Mouse (Mus musculus) ovary, adult 2 months (tissue): ENCODE data around the gene Krtap31-2. TPM values are rescaled to one million over a fixed set of nuclear protein-coding genes. Genes with fewer than 3 reads are reported as not detected.

Source experiments
- polyA plus RNA-seq: library from polyadenylated mRNA; depleted of rRNA; stranded (reverse); fragments of >200 nt; gene quantifications from 2 replicates; pipeline ENCODE4 v1.2.3, GENCODE M21; 2012; rRNA removed

Gene Krtap31-2
- polyA plus RNA-seq, result not detected in 2 replicates

GRCm38 (mm10) chr11:99935991-99936390 lies at the start of gene Krtap31-2:
TSS of gene Krtap31-2 (plus strand) at chr11:99936291.

GRCm38 (mm10) chr11:99907620-99908019 lies 28.5 kb upstream of the Krtap31-2 start, which contains the start of gene Krtap31-1:
TSS of gene Krtap31-1 (plus strand) at chr11:99907920.

DNA sequence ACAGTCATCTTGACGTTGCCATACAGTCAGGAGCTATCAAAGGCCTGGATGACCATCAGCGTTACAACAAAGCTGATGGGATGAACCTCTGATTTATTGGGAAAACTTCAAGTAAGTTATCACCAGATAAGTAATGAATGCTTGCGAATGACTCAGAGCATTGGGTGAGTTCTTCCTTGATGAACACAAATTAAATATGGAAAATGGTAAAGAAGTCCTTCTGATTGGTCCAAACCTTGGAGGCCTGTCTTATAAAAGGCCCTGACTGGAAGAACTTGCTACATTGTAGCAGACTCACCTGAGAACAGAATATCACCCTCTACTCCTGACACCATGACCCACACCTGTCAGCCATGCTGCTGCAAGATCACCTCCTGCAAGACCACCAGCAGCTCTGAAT lies 21.6 kb upstream of the Krtap31-2 start, which contains the start of gene Gm11565:
Gene Gm11565, plus strand, starts transcription at position 301 of the 400 bp plus-strand sequence.

DNA sequence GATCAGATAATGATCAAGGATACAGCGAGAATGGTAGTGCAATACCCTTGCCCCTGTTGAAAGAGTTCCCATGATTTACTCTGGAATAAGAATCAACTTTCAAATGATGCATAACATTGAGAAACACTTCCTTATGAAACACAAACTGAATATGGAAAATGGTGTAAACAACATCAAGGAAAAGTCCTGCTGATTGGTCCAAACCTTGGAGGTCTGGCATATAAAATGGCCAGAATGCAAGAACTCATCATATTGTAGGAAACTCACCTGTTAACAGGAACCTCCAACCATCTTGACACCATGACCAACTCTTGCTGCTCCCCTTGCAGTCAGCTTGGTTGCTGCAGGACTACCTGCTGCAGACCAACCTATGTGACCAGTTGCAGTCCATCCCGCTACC lies 12.1 kb downstream of the Krtap31-2 start, which contains the start of gene Krtap9-5:
Gene Krtap9-5, plus strand, starts transcription at position 301 of the 400 bp plus-strand sequence.

DNA sequence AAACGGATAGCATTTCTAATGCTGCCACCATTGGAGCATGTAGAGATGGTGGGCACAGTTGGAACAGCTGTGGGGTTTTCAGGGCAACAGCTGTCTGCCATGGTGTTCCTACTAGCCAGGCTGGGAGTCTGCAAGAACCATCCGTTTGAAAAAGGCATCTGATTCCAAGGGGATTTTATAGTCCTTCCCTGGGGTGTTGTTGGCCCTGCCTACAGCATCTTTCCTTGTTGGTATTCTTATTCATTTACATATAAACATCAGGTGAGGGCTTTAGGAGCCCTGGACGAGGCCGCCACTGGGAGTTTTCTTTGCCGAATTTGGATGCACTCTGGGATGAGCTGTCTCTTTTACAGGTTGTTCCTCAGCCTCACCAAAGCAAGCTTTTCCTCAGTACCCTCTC lies 42.9 kb downstream of the Krtap31-2 start, which contains the start of gene Krtap29-1:
Gene Krtap29-1, minus strand, starts transcription at position 101 of the 400 bp plus-strand sequence.

DNA sequence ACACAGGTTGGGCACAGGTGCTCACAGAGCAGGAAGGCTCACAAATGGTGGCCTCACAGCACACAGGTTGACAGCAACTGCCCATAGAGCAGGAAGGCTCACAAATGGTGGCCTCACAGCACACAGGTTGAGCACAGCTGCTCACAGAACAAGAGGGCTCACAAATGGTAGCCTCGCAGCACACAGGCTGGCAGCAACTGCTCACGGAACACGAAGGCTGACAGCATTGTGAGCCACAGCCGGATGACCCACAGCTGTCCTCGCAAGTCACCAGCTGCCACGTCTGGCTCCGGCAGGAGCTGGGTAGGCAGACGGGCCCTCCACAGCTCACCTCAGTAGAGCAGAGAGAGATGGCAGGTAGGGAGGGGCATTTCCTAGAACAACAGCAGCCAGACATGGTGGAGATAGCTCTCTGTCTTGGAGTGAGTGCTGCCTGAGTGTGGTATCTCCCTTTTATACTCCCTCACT lies 50.1 kb downstream of the Krtap31-2 start, which contains the start of gene Krtap16-1:
Gene Krtap16-1, minus strand, starts transcription at position 418 of the 468 bp plus-strand sequence.

Other genes starting within 250 kb of the Krtap31-2 start
- not detected in 2 replicates for gene Gm14190, start 245.6 kb upstream of the Krtap31-2 start, polyA plus RNA-seq
- gene Gm14180, start 202.0 kb upstream of the Krtap31-2 start, polyA plus RNA-seq, result not detected in 2 replicates
- gene Gm11595, start 163.4 kb upstream of the Krtap31-2 start, polyA plus RNA-seq, result not detected in 2 replicates
- gene Krtap4-8, start 155.6 kb upstream of the Krtap31-2 start, polyA plus RNA-seq, result not detected in 2 replicates
- not detected in 2 replicates for gene Krtap4-9, start 151.1 kb upstream of the Krtap31-2 start, polyA plus RNA-seq
- gene Gm11596, start 142.8 kb upstream of the Krtap31-2 start, polyA plus RNA-seq, result not detected in 2 replicates
- not detected in 2 replicates for gene Gm11569, start 137.4 kb upstream of the Krtap31-2 start, polyA plus RNA-seq
- not detected in 2 replicates for gene Gm11554, start 131.8 kb upstream of the Krtap31-2 start, polyA plus RNA-seq
- gene Krtap4-13, start 126.4 kb upstream of the Krtap31-2 start, polyA plus RNA-seq, result not detected in 2 replicates
- not detected in 2 replicates for gene Gm11564, start 120.6 kb upstream of the Krtap31-2 start, polyA plus RNA-seq
- gene 2300003K06Rik, start 98.2 kb upstream of the Krtap31-2 start, polyA plus RNA-seq, result not detected in 2 replicates
- gene Krtap4-16, start 84.7 kb upstream of the Krtap31-2 start, polyA plus RNA-seq, result not detected in 2 replicates
- gene Gm11568, start 78.4 kb upstream of the Krtap31-2 start, polyA plus RNA-seq, result not detected in 2 replicates
- gene Gm11559, start 71.8 kb upstream of the Krtap31-2 start, polyA plus RNA-seq, result not detected in 2 replicates
- gene Krtap9-1, start 62.9 kb upstream of the Krtap31-2 start, polyA plus RNA-seq, result not detected in 2 replicates
- gene Gm11567, start 57.1 kb upstream of the Krtap31-2 start, polyA plus RNA-seq, result not detected in 2 replicates
- gene Krtap31-1, start 28.4 kb upstream of the Krtap31-2 start, polyA plus RNA-seq, result not detected in 2 replicates
- not detected in 2 replicates for gene Gm11565, start 21.5 kb upstream of the Krtap31-2 start, polyA plus RNA-seq
- not detected in 2 replicates for gene Krtap9-5, start 12.2 kb downstream of the Krtap31-2 start, polyA plus RNA-seq
- gene Krtap29-1, start 42.8 kb downstream of the Krtap31-2 start, polyA plus RNA-seq, result not detected in 2 replicates
- gene Krtap16-1, start 50.3 kb downstream of the Krtap31-2 start, polyA plus RNA-seq, result not detected in 2 replicates
- 0.23 TPM in 1 of 2 replicates, not detected in the other for gene Krtap17-1, start 57.7 kb downstream of the Krtap31-2 start, polyA plus RNA-seq
- not detected in 2 replicates for gene Krt33a, start 79.9 kb downstream of the Krtap31-2 start, polyA plus RNA-seq
- gene Krt33b, start 93.6 kb downstream of the Krtap31-2 start, polyA plus RNA-seq, result not detected in 2 replicates
- not detected in 2 replicates for gene Krt34, start 105.3 kb downstream of the Krtap31-2 start, polyA plus RNA-seq
- not detected in 2 replicates for gene Krt31, start 114.3 kb downstream of the Krtap31-2 start, polyA plus RNA-seq
- gene Krt32, start 151.9 kb downstream of the Krtap31-2 start, polyA plus RNA-seq, result not detected in 2 replicates
- 0.07 TPM in 1 of 2 replicates, not detected in the other for gene Krt35, start 159.9 kb downstream of the Krtap31-2 start, polyA plus RNA-seq
- 0.52 and 1.2 TPM in 2 replicates for gene Krt36, start 169.3 kb downstream of the Krtap31-2 start, polyA plus RNA-seq
- 1.1 and 1.3 TPM in 2 replicates for gene Krt13, start 185.3 kb downstream of the Krtap31-2 start, polyA plus RNA-seq
- 0.51 and 0.58 TPM in 2 replicates for gene Krt15, start 199.6 kb downstream of the Krtap31-2 start, polyA plus RNA-seq
- gene Krt19, start 212.4 kb downstream of the Krtap31-2 start, polyA plus RNA-seq, result 323 and 438 TPM in 2 replicates